Mouse (Mus musculus) E14TG2a.4 (cell line): ENCODE measurements around the gene Vps13d.

ENCODE experiments used
- CTCF ChIP-seq: conservative IDR thresholded peaks from 2 replicates; pipeline ENCODE4 v1.5.1; 2014; ENCODE audit warnings: low read length
- POU5F1 ChIP-seq: IDR thresholded peaks from 2 replicates; pipeline ENCODE4 v1.6.1; 2014; ENCODE audit warnings: low read length, borderline replicate concordance

- TF ChIP-seq CTCF = no peak
- no peak for TF ChIP-seq POU5F1
Measured at GRCm38 (mm10) chr4:145045312-145046031, 149.3 kb downstream of the Vps13d start.
